Mouse (Mus musculus): ENCODE data around the gene Ccpg1os. TPM values are rescaled to one million over a fixed set of nuclear protein-coding genes. Genes with fewer than 3 reads are reported as not detected.

The Ccpg1os gene
- polyA plus RNA-seq, 1 experiment, result 0.31 TPM

DNA sequence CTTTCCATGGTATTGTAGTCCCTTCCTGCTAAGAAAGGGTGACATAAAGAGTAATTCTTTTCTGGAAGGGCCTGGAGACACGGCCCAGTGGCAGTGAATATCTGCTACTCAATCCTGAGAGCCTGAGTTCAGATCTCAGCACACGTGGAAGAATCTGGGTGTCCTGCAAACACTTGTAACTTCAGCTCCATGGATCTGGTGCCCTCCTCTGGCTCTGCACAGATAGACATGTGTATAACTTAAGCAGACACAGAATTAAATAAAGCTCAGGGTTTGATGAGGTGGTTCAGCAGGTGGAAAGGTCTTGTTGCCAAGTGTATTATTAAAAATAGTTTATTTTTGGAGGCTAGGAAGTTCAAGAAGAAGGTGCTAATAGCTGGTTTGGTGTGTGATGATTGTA, 15.3 kb upstream of the Ccpg1os start:
- no peak for TF ChIP-seq GATA1 (IDR thresholded peaks at IDR 0.05; ENCODE audit: low read length)

DNA sequence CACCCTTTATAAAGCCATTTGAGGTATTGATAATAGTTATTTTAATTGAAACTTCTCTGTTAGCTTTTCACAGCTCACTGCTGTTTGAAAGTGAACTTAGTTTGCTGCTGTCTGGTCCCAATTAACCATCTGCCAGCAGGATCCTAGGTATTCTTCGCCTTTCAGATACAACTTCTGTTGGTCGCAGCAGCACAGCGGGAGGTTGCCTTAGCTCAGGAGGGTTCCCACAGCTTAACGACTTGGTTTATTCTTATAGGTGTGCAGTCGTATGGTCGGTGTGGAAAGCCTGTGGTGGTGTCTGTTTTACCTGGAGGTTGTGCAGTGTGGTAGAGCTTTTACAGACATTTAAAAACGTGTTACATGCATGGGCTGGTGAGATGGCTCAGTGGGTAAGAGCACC, 11.6 kb upstream of the Ccpg1os start:
- TF ChIP-seq GATA1 (IDR thresholded peaks at IDR 0.05; ENCODE audit: low read length), result no peak

DNA sequence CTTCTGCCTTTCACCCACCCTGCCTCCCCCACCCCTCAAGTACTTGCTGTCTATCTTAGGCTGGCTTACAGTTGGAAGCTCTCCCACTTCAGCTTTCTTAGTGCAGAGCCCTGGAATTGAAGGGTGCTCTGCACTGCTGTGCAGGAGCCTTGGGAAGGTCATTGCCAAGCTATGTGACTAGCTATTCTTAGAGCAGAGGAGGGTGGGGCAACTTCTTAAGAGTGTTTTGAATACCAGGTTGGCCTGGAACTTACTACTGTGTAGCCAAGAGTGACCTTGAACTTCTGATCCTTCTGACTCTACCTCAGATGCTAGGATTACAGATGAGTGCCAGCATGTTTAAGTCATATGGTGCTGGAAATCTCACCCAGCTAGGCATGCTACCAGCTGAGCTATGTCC, 11.0 kb upstream of the Ccpg1os start:
- no peak for TF ChIP-seq GATA1 (IDR thresholded peaks at IDR 0.05; ENCODE audit: low read length)

DNA sequence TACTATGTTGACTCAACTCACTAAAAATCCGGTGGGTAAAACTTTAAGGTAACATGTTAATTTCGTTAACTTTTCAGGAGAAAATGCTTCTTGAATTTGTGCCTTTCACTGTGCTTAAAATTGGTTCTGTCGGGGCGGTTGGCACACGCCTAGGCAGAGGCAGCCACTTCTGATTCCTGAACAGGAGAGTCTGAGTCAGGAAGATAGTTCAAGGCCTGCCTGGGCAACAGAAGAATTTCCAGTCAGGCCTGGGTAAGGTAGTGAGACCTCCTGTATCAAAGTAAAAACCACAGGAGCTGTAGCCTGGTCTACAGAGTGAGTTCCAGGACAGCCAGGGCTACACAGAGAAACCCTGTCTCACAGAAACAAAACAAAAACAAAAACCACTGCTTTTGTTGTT, 7.4 kb upstream of the Ccpg1os start:
- no peak for TF ChIP-seq GATA1 (IDR thresholded peaks at IDR 0.05; ENCODE audit: low read length)

DNA sequence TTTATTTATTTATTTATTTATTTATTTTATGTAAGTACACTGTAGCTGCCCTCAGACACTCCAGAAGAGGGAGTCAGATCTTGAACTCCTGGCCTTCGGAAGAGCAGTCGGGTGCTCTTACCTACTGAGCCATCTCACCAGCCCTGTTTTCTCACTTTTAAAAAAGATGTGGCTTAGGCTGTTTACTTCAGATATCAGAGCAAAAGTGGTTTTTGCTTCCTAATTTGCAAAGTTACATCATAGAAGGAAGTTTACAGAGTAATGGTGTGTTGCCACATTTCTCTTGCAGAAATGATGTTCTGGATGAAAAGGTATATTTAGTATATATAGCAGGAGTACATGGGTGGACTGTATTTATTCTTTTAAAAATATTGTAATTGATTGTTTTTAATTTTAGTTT, 6.2 kb upstream of the Ccpg1os start:
- no peak for TF ChIP-seq GATA1 (IDR thresholded peaks at IDR 0.05; ENCODE audit: low read length)

DNA sequence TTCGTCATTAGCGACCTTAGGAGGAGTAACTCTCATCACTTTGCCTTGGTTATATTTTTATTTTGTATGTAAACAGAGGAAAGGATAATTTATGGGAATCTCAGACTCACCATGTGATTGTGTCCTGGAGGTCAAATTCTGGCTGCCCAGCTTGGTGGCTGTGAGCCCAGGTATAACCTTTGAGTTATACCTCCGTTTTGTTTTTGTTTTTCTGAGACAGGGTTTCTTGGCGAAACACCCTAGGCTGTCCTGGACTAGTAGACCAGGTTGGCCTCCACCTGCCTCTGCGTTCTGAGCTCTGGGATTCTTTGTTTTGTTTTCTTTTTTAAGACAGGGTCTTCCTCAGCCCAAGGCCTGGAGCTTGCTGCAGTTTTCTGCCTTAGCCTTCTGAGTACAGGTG, 3.5 kb upstream of the Ccpg1os start:
- no peak for TF ChIP-seq GATA1 (IDR thresholded peaks at IDR 0.05; ENCODE audit: low read length)

DNA sequence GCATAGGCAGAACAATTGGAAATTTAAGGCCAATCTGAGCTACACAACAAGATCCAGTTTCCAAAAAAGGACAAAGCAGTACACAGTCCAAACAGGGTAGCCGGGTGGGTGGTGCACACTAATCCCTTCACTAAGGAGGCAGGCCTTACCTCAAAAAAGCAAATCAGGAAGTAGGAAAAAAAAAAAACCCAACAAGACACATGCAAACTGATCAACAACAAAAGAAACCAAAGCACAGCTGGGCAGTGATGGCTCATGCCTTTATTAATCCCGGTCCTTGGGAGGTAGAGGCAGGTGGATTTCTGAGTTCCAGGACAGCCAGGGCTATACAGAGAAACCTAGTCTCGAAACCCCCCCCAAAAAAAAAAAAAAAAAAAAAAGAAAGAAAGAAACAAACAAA, 2.5 kb upstream of the Ccpg1os start:
- TF ChIP-seq GATA1 (IDR thresholded peaks at IDR 0.05; ENCODE audit: low read length), result no peak

DNA sequence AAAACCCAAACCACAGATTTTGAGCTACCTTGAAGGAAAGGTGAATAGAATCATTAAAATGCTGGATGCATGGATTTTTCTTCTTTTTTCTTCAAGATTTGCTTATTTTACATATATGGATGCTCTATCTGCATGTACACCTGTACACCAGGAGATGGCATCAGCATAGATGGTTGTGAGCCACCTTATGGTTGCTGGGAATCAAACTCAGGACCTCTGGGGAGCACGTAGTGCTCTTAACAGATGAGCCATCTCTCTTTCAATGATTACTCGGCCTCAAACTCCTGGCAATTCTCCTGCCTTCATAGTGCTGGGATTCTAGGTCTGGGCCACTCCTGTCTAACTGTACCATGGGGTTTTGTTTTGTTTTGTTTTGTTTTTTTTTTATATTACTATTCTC, 2.1 kb downstream of the Ccpg1os start:
- TF ChIP-seq GATA1 (IDR thresholded peaks at IDR 0.05; ENCODE audit: low read length), result no peak

DNA sequence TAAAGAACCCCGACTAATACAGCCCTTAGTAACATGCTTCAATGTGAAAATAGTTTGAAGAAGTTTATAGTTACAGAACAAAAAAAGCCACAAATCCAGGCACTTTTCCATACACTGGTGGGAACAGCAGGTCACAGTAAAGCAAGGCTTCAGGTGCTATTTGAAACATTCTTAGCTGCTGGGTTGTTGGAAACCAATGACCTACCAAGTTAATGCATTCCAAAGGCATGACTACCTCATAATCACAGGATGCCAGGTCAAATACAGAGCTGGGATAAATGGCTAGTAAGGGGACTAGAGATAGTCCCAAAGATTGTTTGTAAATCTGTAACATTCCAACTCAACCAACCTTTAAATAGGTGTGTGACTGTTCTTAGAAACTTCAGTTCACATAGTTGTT, 9.9 kb downstream of the Ccpg1os start:
- TF ChIP-seq GATA1 (IDR thresholded peaks at IDR 0.05; ENCODE audit: low read length), result no peak

DNA sequence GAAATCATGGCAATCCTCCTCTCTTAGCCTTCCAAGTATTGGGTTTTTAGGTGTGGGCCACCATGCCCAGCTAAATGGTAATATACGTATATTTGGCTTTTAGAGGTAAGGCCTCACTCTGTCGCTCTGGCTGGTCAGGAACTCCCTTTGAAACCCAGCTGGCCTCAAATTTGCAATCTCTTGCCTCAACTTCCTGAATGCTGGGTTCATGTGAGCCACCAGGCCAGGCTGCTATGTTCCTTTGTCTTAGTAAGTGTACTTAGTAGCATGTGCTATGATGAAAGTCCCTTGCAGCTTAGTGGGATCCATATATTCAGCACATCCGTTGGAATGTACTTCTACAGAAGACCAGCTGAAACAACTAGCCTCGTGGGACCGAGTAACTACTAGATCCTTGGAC, 10.4 kb downstream of the Ccpg1os start:
- no peak for TF ChIP-seq GATA1 (IDR thresholded peaks at IDR 0.05; ENCODE audit: low read length)

DNA sequence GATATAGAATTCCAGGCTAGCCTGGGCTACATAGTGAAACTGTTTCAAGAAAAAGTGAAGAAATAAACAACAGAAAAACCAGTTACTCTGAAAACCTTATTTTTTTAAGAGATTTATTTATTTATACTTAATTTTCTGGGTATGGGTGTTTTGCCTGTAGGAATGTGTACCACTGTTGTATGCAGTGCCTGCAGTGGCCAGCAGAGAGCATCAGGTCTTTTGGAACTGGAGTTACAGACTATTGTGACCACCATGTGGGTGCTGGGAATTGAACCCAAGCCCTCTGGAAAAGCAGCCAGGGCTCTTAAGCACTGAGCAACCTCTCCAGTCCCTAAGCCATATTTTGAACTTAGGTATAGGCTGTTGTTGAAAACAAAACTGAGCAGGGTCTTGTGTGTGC, 12.2 kb downstream of the Ccpg1os start:
- TF ChIP-seq GATA1 (IDR thresholded peaks at IDR 0.05; ENCODE audit: low read length), result no peak

DNA sequence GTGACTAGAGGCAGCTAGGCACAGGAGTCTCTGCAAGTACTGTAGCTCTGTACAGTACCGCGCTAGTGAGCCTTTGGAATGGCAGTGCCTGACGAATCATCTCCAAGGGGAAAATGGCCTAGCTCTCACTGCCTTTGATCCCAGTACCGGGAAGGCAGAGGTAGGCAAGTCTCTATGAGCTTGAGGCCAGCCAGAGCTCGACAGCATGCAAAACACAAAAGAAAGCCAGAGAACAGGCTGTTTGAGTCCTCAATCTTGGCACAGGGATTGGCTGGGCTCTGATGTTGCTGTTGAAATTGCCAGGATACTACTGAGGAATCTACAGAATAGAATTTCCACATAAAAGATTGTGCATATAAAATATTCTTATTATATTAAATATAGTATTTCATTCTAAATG, 12.7 kb downstream of the Ccpg1os start:
- TF ChIP-seq GATA1 (IDR thresholded peaks at IDR 0.05; ENCODE audit: low read length), result no peak

DNA sequence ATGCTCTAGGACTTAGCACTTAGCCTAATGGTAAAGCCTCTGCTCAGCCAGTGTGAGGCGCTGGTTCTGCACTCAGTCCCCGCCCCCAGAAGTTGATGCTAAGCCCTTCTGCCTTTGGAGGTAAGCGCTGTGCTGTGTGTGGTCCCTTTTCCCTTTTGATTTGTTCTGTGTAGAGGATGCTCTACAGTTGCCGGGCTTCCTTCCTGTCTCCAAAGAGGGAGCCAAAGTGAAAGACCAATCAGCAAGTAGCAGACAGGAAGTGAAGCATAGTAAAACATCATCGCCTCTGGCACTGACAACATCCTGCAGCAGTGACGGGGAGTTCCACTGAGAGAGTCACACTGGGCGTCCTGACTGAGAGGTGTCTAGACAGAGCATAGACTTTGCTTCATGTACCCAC, 15.3 kb downstream of the Ccpg1os start:
- no peak for TF ChIP-seq GATA1 (IDR thresholded peaks at IDR 0.05; ENCODE audit: low read length)

DNA sequence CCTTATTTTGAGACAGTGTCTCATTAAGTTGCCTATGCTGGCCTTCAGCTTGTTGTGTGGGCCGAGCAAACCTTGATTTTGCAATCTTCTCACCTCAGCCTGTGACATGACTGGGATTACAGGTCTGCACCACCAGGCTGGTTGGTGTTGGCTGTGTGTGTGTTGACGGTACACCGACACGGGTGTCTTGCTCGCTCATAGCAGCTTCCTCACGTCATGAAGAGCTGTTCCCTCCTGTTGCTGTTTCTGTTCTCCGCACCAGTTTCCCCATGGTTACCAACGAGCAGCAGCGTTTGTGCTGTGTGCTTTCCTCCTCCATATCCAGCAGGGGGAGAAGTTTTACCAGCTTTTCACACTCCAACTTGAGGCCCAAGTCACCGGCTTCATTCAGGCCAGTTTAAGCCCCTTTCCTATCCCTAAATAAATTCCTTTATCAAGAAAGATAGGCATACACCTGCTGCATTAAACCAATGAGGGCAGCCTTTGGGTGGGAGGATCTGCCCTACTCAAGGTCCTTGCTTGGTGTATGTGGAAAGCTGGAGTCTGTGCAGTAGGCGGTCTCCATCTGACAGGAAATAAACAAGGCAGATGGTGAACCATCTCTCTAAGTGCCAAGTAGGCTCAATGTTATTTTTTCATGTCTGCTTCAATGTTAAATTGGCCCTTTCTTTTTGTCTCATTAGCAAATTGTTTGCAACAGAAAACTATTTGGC, 16.7 kb downstream of the Ccpg1os start:
- TF ChIP-seq GATA1 (IDR thresholded peaks at IDR 0.05; ENCODE audit: low read length), result no peak

DNA sequence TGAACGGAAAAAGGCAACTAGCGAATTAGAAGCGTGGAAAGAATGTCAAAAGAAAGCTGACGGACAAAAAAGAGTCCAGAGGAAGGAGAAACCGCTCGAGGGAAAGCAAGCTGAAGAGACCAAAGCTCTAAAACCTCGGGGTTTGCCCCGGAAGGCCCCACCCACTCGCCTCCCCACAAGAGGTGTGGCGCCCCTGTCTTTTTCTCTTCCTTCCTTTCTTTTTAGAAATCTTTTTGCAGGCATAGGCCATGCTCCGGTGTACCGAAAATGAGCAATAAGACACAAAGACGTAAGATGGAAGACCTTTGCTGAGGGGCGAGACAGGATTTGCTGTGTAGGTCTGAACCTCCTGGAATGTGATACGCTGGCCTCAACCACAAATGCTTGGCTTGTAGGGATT, 23.2 kb downstream of the Ccpg1os start:
- no peak for TF ChIP-seq GATA1 (IDR thresholded peaks at IDR 0.05; ENCODE audit: low read length)

DNA sequence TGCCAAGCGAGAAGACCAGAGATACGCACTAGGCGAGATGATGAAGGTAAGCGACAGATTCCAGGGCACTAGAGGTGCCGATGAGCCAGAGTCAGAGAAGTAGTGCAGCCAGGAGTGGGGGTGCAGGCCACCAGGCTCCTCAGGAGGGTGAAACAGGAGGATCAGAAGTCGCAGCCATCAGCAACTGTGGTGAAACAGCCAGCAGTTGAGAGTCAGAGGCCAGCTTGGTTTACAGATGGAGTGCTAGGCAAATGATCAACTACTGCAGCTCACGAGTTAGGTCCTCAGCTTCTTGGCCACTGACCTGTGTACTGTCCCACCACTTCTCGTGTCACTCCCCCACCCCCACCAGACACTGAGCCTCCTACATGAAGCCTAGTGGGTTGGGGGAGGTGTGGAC, 23.8 kb downstream of the Ccpg1os start:
- no peak for TF ChIP-seq GATA1 (IDR thresholded peaks at IDR 0.05; ENCODE audit: low read length)

DNA sequence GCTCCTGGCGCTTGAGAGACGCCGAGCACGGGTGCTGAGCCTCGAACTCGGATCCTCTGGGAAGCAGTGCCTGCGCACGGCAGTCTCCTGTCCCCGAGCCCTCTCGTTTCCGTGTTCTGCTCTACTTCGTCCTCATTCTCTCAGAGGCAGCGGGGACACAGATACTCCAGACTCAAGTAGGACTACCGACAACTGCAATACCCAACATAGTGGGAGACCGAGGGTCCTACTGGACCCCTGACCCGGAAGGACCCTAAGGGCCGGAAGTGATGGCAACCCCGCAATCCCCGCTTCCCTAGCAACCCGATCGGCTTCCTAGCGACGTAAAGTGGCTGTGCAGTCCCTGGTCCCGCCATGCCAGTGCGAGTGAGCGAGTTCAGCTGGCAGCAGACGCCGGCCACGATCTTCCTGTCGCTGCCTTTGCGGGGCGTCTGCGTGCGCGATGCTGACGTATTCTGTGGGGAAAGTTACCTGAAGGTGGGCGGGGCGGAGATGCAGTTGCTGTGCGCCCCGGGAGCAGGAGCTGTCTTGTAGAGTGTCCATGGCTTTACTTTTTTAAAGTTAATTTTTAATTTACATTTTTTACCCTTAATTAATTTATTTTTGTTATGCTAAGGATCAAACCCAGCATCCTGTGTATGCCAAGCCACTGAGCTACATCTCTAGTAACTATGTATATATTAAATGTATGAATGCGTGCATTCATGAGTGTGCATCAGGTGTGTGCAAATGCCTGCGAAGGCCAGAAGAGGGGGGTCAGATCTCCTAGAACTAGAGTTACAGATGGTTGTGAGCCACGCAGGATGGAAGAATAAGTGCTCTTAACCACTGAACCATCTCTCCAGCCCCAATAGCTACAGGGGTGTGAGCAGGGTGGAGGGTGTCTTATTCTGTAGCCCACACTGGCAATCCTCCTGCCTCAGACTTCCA, 26.4 kb downstream of the Ccpg1os start, which contains the start of the genes Dyx1c1 and Gm44503:
Gene Dyx1c1 (plus strand): TSS at position 265 of the 930 bp plus-strand sequence.
Gene Gm44503 (plus strand): TSS at position 332 of the 930 bp plus-strand sequence.
- no peak for TF ChIP-seq GATA1 (IDR thresholded peaks at IDR 0.05; ENCODE audit: low read length)
